Mouse (Mus musculus) cerebellum, adult 8-10 months (tissue): Measurements from ENCODE around the gene Mrpl49.

Experiments
- DNase-seq: peaks from one replicate; pipeline ENCODE4 v3.0.0; 2022

Mrpl49 gene

GRCm38 (mm10) chr19:6035966-6036585 lies 21.5 kb downstream of the Mrpl49 start:
- no peak for DNase-seq

- DNase-seq: no peak
Measured at GRCm38 (mm10) chr19:6030520-6031280, 26.9 kb downstream of the Mrpl49 start.

- DNase-seq: no peak
Measured at GRCm38 (mm10) chr19:6029426-6029825, 28.2 kb downstream of the Mrpl49 start.

GRCm38 (mm10) chr19:6028991-6029390 lies 28.6 kb downstream of the Mrpl49 start:
- no peak for DNase-seq

- no peak for DNase-seq
Measured at GRCm38 (mm10) chr19:6023930-6024329, 33.7 kb downstream of the Mrpl49 start.

- no peak for DNase-seq
Measured at GRCm38 (mm10) chr19:6023059-6023458, 34.5 kb downstream of the Mrpl49 start.

GRCm38 (mm10) chr19:6020276-6020675 lies 37.3 kb downstream of the Mrpl49 start:
- DNase-seq: no peak

GRCm38 (mm10) chr19:6018142-6019089 lies 39.2 kb downstream of the Mrpl49 start:
- DNase-seq: peak; percentile 88

GRCm38 (mm10) chr19:6016532-6016931 lies 41.1 kb downstream of the Mrpl49 start:
- DNase-seq: peak; percentile 15

GRCm38 (mm10) chr19:6015511-6016315 lies 41.9 kb downstream of the Mrpl49 start, which contains the start of gene Capn1:
Gene Capn1, minus strand, starts transcription at chr19:6015897.
- peak; percentile 60 for DNase-seq

- peak; percentile 40 for DNase-seq
Measured at GRCm38 (mm10) chr19:6014991-6015510, 42.5 kb downstream of the Mrpl49 start.

GRCm38 (mm10) chr19:6013691-6014090 lies 43.9 kb downstream of the Mrpl49 start:
- DNase-seq: no peak

- no peak for DNase-seq
Measured at GRCm38 (mm10) chr19:6009137-6009536, 48.4 kb downstream of the Mrpl49 start.

- no peak for DNase-seq
Measured at GRCm38 (mm10) chr19:6007013-6007412, 50.6 kb downstream of the Mrpl49 start.

GRCm38 (mm10) chr19:6005541-6005940 lies 52.0 kb downstream of the Mrpl49 start:
- no peak for DNase-seq
